Mouse (Mus musculus) heart, adult 18-20 months (tissue): Measurements from ENCODE around the gene Vmn2r3. TPM values are rescaled to one million over a fixed set of nuclear protein-coding genes. Genes with fewer than 3 reads are reported as not detected.
"Not testable (repeated sequence)": the region's sequence is repeated elsewhere in the genome, so short reads cannot be mapped to it uniquely, and the experiment has no call there.

Source experiments
- DNase-seq, 2 experiments: peaks; one replicate each; pipeline ENCODE4 v3.0.0; 2021 to 2022; ENCODE audit warnings: mixed read lengths in 1 of 2
- long read RNA-seq, 2 experiments: library from polyadenylated mRNA; stranded (forward); transcript quantifications; one replicate each; pipeline ENCODE4 v2.0.0; 2021
- total RNA-seq, 2 experiments: library from RNA; stranded (reverse); gene quantifications; 2 replicates each; pipeline ENCODE4 v1.2.3; 2021

The Vmn2r3 gene
- not detected for total RNA-seq
- long read RNA-seq, experiment 1, result 0 reads
- long read RNA-seq, experiment 2, result 0 reads

DNA sequence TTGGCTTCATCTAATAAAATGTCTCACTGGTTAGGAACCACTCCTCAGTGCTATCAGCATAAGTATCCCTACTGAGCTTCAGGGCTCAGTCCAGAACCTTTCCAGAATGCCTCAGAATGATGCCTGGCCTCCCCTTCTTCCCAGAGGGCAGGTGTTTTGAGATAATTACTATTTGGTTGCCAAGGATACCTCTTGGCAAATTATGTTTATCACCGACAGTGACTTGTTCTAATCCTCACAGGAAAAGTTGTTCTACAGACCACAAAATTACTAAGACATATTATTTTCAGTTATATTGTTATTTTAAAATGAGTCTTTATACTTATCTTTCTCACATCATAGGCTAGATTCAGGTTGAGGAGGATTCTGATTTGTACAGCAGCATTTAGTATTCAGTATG, at the start of gene Vmn2r3:
TSS of gene Vmn2r3 (minus strand) at position 101 of the 400 bp plus-strand sequence.
- DNase-seq, result no peak

- DNase-seq, result no peak
Measured at GRCm38 (mm10) chr3:64332548-64332947, 43.0 kb upstream of the Vmn2r3 start.

DNA sequence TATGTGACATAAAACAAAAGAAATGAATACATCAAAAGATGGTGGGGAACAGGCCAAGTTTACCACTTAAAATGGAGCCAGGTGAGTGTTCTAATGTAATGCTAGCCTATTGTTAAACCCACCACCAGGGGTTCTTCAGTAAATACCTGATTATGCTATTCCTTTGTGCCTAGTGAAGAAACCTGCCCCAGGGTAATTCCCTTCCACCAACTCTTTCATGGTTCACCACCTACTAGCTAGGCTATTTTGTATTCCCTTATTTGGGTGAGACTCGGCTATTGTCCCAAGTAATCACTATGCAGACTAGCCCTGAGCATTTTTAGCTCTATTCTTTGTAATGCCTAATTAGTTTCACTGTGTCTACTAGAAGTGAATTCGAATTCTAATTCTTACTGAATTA, 32.3 kb upstream of the Vmn2r3 start:
- DNase-seq, result no peak

- no peak for DNase-seq
Measured at GRCm38 (mm10) chr3:64306799-64307198, 17.3 kb upstream of the Vmn2r3 start.

DNA sequence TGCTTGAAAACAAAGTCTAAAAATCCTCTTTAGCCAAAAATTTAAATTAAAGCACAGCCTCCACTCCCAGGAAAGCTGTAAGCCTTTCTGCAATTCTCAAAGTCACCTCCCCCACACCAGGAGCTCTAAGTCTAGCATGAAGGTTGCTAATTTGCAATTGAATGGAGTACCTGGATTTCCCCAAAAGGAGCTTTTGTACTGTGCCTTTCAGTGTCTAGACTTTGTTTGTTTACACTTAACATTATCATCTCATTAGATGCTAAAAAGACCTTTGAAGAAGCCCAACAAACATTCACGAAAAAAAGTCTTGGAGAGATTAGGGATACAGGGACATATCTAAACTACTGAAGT, 23.8 kb downstream of the Vmn2r3 start:
- DNase-seq, result no peak

- DNase-seq, result not testable (repeated sequence)
Measured at GRCm38 (mm10) chr3:64265056-64265761, 24.3 kb downstream of the Vmn2r3 start.

- DNase-seq, result peak; percentile 39 to 54
Measured at GRCm38 (mm10) chr3:64259582-64259981, 29.9 kb downstream of the Vmn2r3 start.

- no peak for DNase-seq
Measured at GRCm38 (mm10) chr3:64251646-64252045, 37.9 kb downstream of the Vmn2r3 start.

GRCm38 (mm10) chr3:64250461-64250860, 39.0 kb downstream of the Vmn2r3 start:
- DNase-seq, result not testable (repeated sequence)

DNA sequence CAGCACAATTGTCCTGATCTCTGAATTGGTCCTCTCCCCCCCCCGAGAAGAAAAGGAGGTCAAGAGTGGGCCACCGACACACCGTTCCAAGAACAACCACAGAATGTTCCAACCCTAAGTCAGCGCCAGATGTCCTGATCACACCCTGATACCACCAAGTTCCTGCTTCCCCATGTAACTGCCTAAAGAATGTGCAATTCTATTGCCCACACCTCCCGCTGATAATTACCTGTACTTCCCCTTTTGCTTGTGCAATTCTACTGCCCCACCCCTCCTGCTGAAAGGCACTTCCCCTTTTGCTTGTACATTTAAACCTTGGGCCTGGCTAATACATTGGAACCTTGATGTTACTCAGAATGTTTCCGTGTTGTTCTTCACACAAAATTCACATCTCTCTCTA, 54.0 kb downstream of the Vmn2r3 start:
- not testable (repeated sequence) for DNase-seq

DNA sequence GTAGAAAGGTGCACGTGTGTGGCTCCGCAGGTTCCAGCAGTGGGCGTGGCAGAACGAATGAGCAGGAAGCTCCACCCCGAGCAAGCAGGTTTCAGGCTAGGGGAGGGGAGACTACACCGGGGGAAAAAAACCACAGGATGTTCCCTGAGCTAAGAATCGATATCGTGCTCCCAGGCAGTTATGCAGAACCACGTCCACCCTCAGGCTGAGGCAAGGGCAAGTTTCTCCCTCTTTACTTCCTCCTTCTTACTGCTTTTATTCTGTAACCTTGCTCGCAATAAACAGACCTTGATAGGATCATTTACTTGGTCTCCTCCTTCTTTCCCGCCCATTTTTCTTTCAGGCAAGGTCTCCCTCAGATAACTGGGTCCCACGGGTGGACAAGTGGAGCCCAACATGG, 55.9 kb downstream of the Vmn2r3 start:
- DNase-seq, result not testable (repeated sequence)

- no peak for DNase-seq
Measured at GRCm38 (mm10) chr3:64227243-64227642, 62.3 kb downstream of the Vmn2r3 start.

Other genes with a start within 250 kb of the Vmn2r3 start
- under 1 TPM in 1 of 2 experiments, not detected in 1; 0.08 TPM for gene Vmn2r1, start 208.2 kb downstream of the Vmn2r3 start, total RNA-seq
- not detected for gene Vmn2r2, start 147.8 kb downstream of the Vmn2r3 start, total RNA-seq
- gene Vmn2r4, start 125.7 kb upstream of the Vmn2r3 start, total RNA-seq, result not detected
- not detected for gene Vmn2r5, start 220.1 kb upstream of the Vmn2r3 start, total RNA-seq